Mouse (Mus musculus) T-cell, adult 2 months (primary cell): ENCODE results near the gene Brd3os.

Experiments
- DNase-seq: peaks from one replicate; pipeline ENCODE4 v3.0.0; 2022; ENCODE audit warnings: low spot score

Gene Brd3os

DNA sequence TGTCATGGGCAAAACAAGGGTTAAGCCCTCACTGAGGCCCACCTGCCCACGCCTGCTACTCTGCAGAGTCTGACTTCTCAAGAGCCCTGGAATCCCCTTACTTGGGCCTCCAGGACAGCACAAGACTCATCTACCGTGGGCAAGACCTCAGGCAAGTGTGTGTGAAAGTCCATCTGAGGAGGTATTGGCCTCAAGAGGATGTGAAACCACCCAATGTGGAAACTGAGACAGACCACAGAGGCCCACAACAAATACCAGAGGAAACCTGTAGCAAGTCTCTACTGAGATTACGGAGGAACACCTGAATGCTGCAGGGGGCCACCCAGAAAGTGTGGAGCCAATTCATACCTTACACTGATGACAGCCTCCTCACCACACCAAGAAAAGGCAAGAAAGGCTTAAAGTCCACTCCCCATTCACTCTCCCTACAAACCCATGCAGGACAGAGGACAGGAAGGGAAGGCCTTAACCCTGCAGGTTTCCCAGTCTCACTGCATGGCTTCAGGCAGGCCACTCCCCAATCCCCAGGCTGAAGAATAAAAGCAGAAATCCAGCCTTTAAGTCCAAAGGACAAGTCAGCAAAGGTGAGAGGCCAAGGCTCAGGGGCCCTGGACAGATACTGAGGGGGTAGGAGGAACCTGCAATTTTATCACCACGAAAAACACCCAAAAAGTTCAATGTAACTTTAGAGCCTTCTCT is 27.3 kb downstream of the Brd3os start:
- DNase-seq = no peak

DNA sequence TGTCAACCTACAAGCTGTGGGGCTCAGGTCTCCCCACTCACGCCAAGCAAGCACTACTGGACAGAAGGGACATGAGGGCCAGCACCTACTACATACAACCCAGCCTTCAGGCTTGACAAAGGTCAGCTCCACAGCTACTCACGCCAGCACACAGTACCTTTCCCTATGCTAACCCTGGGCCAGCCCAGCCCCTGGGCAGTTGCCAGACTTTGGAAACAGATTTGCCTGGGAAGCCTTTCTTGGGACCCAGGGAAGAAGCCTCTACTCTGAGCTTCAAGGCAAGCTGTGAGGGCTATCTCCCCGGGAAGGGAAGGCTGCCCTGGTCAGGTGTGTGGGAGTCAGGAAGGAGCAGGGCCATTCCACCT is 27.8 kb downstream of the Brd3os start:
- DNase-seq = no peak

DNA sequence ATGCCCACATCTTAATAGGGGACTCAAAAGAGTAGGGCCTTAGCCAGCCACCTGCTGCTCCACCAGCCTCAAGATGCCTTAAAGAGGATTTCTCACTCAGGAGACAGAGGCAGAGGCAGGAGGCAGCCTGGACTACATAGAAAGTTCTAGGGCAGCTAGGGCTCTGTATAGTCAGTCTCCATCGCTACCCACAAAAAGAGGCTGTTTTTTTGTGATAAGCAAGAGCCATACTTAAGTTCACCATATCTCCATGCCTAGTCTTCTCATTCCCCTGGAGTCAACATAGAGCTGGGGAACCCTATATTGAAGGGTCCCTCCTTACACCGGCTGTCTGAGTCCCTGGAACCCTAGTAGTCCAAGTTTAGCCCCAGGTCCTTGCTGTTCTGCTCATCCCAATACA is 28.4 kb downstream of the Brd3os start:
- DNase-seq = no peak

- DNase-seq = no peak
Observed at GRCm38 (mm10) chr2:27471170-27471584, 29.1 kb downstream of the Brd3os start.

- no peak for DNase-seq
Observed at GRCm38 (mm10) chr2:27473061-27473765, 31.1 kb downstream of the Brd3os start.

GRCm38 (mm10) chr2:27473911-27474310 is 31.8 kb downstream of the Brd3os start:
- no peak for DNase-seq

DNA sequence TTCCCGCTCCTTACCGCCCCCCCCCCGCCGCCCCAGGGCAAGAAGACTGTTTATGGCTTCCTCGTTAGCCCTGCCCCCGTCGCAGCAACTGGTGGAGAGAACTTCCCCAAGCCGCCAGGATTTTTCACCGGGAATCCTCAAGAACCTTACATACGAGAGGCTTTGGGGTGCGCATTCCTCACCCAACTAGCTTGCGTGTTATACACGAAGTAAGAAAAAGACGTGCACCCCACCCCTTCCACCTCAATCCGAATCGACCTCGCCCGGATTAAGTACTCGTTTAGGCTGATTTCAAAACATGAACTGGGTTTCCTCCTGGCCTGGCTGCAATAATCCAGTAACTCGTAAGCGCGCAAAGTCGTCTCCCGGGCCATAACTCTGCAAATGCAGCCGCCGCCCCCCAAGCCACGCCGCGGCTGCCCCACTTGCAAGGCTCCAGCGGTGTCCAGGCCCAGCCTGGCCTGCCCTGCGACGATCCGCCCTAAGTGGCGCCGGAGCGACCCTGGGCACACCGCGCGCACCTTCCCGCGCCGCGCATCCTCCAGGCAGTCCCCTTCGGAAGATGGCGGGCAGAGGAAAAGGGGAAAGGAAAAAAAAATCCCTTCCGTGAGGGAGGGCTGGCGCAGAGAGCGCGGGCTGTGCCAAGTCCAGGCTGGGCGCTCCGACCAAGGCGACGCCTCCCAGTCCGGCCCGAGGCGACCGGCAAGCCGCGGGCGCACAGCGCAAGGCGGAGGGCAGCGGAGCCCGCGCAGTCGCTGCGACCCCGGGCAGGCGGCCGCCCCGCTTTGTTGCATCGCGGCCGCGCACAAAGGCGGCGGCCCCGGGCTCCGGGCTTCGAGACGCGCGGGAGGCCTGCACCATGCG is 32.7 kb downstream of the Brd3os start:
- DNase-seq = peak; percentile 30

DNA sequence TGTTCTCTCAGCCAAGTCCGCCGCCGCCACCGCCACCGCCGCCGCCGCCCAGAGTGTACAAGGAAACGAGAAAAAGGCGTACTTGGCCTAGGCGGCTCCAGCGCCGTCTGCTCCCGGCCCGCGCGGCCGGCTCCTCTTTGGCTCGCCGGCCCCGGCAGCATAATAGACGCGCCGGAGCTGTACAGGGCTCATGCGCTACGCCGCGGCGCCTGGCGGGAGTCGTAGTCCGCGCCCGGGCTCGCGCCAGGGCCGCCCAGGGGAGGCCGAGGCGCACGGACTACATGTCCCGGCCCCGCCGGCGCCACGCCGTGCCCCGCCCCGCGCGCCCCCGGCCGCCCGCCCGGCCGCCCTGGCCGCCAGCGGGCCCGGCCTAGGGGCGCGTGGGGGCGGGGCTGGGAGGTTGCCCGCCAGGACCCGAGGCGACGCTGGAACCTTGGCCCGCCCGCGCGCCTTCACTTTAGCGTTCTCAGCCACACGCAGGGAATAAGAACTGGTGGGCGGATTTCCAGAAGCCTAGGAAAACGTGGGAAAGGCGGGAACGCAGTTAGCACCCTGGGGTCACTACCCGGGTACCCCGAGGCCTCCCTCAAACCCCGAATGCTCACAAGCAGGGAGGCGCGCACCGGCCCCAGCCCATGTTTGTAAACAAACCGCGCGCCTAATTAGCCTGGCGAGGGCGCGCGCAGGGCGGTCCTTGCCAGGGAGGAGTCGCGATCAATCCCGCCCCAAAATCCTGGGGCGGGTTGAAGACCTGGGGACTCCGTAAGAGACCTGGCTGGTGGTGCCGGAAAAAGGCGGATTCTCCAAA is 33.6 kb downstream of the Brd3os start:
- DNase-seq = peak; percentile 89

DNA sequence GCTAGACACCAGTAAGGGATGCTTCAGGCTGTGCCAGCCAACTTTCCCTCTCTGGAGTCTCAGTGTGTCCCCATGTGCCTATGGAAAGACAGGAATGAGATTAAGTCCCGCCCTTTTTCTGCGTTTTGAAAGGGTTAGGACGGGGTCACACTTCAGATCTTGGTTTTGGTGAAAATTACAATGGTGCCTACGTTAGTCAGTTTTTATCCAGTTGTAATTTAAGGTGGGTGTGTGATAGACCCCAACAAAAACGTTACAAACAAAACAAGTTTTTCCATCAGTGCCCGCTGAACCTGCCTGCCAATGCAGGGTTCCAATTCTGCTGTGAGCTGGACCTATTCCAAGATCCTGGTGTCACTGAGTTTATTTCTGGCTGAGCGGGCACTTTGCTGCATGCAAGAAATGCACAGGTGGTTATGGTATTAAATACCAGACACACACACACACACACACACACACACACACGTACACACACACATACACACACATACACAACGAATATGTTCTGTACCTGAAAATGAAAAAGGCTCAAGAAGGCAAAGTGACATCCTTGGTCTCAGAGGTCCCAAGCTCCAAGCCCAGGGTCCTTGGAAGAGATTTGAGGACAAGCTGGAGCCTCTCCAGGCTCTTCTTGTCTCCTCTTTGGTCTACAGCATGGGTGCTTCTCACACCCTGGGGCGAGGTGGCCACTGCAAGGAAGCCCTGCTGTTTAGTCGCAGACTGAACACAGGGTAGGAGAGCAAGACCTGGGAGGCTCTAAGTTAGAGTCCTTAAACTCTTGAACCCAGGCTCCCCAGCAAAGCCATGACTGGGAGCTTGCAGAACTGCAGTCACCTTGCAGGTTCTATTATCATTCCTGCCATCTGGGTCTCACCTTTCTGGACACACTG is 34.4 kb downstream of the Brd3os start:
- DNase-seq = no peak

GRCm38 (mm10) chr2:27479821-27480220 is 37.7 kb downstream of the Brd3os start:
- no peak for DNase-seq

DNA sequence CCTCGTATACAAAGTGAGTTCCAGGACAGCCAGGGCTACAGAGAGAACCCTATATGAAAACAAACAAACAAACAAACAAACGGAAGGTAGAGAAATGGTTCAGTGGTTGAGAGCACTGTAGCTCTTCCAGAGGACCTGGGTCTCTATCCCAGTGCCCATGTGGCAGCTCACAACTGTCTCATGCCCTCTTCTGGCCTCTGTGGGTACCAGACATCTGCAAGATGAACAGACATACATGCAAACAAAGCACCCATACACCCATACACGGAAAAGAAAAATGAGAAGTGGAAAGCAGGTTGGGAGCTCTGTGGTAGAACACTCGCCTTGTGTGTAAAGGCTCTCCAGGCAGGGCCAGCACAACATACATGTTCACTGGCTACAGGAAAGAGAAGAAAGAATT is 38.2 kb downstream of the Brd3os start:
- no peak for DNase-seq

GRCm38 (mm10) chr2:27482265-27482861 is 40.2 kb downstream of the Brd3os start:
- DNase-seq = no peak

DNA sequence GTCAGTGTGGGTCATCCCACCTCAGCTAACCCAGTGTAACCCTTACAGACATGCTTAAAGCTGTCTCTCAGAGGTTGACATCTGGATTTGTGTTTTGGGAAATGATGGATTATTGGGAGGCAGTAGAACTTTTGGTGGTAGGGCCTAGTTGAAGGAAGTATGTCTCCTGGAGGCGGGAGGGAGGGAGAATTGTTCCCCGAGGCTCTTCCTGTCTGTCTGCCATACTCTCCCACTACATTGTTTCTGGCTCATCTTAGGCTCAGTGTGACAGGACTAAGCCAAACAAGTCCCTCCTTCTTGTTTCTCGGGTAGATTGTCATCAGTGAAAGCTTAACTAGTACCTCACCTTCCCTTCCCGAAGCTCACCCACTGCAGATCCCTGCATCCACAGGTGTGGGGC is 44.6 kb downstream of the Brd3os start:
- no peak for DNase-seq

DNA sequence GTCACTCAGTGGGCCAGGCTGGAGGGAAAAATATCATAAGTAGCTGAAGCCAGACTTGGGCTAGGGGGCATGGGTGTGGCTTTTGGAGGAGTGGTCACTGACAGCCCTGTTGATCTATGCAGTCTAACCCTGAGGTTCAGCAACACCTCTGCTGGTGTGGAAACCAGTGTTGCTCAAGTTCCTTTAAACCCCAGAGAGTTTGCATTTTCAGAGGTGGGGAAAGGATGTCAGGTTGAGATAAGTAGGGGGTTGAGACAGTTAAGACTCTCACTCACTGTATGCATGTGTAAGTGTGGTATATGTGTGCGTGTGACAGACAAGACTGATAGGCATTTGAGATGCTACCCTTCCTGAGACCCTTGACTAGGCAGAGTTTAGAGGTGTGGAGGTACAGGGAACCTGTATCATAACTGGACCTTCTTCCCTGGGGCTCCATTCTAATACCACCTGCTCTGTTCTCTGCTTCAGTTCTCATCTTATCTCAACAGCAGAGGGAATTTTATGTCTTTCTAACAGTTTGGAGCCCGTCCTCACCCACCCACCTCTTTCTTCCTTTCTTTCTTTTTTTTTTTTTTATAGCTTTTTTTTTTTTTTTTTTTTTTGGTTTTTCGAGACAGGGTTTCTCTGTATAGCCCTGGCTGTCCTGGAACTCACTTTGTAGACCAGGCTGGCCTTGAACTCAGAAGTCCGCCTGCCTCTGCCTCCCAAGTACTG is 45.4 kb downstream of the Brd3os start:
- DNase-seq = no peak

DNA sequence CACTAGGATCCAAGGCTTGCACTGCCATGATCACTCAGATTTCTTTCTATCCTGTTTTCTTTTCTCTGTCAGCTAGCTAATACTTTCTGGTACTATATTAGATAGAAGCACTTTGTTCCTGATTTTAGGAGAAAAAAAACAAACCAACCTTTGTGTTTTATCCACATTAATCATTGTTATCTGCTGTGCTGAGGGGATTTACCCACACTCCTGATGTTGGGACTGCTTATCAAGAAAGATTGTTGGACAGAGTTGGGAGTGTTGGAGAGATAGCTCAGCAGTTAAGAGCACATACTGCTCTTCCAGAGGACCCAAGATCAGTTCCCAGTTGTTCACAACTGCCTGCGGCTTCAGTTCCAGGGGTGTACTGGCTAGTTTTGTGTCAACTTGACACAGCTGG is 46.2 kb downstream of the Brd3os start:
- no peak for DNase-seq

- no peak for DNase-seq
Observed at GRCm38 (mm10) chr2:27490939-27491338, 48.8 kb downstream of the Brd3os start.
